Mouse (Mus musculus) erythroblast, embryonic 14.5 days (primary cell): ENCODE measurements around the gene Dact3.

Experiments used
- GATA1 ChIP-seq: IDR thresholded peaks from 2 replicates; pipeline ENCODE4 v1.6.1; 2012; ENCODE audit warnings: low read length, inconsistent platforms, mixed read lengths
- TAL1 ChIP-seq: IDR thresholded peaks from 3 replicates; pipeline ENCODE4 v1.6.1; 2012; ENCODE audit warnings: low read length, inconsistent platforms, mixed read lengths

GRCm38 (mm10) chr7:16872478-16872877 lies 2.6 kb upstream of the Dact3 start:
- TF ChIP-seq GATA1 (no peak), TAL1 (no peak)
